Mouse (Mus musculus) CH12.LX (cell line): ENCODE measurements around the gene Zfp68. TPM values are rescaled to one million over a fixed set of nuclear protein-coding genes. Genes with fewer than 3 reads are reported as not detected.

Source experiments
- DNase-seq: peaks from one replicate; pipeline ENCODE4 v3.0.0-alpha.2; 2013; ENCODE audit errors: extremely low read depth
- H3K27ac ChIP-seq: 2 replicates; pipeline ENCODE4 v1.5.1; 2012; ENCODE audit warnings: low read depth, mild to moderate bottlenecking, control low read depth, moderate library complexity; ENCODE audit not compliant: insufficient read depth
- H3K27me3 ChIP-seq: replicated peaks from 2 replicates; pipeline ENCODE3; 2012; ENCODE audit warnings: inconsistent platforms
- H3K36me3 ChIP-seq, 2 experiments: replicated peaks in 1 of 2; 2 replicates each; pipeline versions ENCODE3 to v1.6.1; 2012; ENCODE audit warnings: inconsistent platforms in 1 of 2, low read length in 1 of 2, mild to moderate bottlenecking in 1 of 2, mixed read lengths in 1 of 2, moderate library complexity in 1 of 2; ENCODE audit not compliant: control insufficient read depth in 1 of 2, insufficient read depth in 1 of 2
- H3K4me1 ChIP-seq, 2 experiments: 2 replicates each; pipeline ENCODE4 v1.6.1; 2012; ENCODE audit warnings: inconsistent platforms in 1 of 2, moderate library complexity in 1 of 2; ENCODE audit not compliant: insufficient read depth in 2 of 2, control insufficient read depth in 1 of 2
- H3K4me2 ChIP-seq: 2 replicates; pipeline ENCODE4 v1.6.1; 2012; ENCODE audit warnings: low read depth, mild to moderate bottlenecking, control low read depth; ENCODE audit not compliant: poor library complexity, insufficient read depth, severe bottlenecking
- H3K4me3 ChIP-seq, 3 experiments: fragments of 150-350 bp in 1 of 3; sonication (generic) in 1 of 3; replicated peaks in 1 of 3; 2 replicates each; pipeline versions ENCODE3 to v1.5.1; 2011 to 2012; ENCODE audit warnings: low read depth in 2 of 3, low read length in 2 of 3, mild to moderate bottlenecking in 2 of 3, moderate library complexity in 2 of 3, control low read depth in 1 of 3, improper control_type of control experiment in 1 of 3, inconsistent platforms in 1 of 3, mixed read lengths in 1 of 3; ENCODE audit not compliant: poor library complexity in 1 of 3
- H3K79me2 ChIP-seq: replicated peaks from 2 replicates; pipeline ENCODE4 v1.6.1; 2012; ENCODE audit warnings: mild to moderate bottlenecking, moderate library complexity; ENCODE audit not compliant: control insufficient read depth, poor library complexity, insufficient read depth, severe bottlenecking; ENCODE audit errors: extremely low read depth
- H3K9ac ChIP-seq: 2 replicates; pipeline ENCODE4 v1.6.1; 2012; ENCODE audit warnings: low read depth, mild to moderate bottlenecking, control low read depth, moderate library complexity; ENCODE audit not compliant: insufficient read depth
- H3K9me3 ChIP-seq: replicated peaks from 2 replicates; pipeline ENCODE3; 2012; ENCODE audit warnings: low read length, inconsistent platforms, mixed read lengths
- BHLHE40 ChIP-seq: IDR thresholded peaks from 2 replicates; pipeline ENCODE4 v1.6.1; 2011; ENCODE audit warnings: mild to moderate bottlenecking, low read depth, low read length, improper control_type of control experiment
- E2F4 ChIP-seq: IDR thresholded peaks from 2 replicates; pipeline ENCODE4 v1.6.1; 2011; ENCODE audit warnings: low read depth, low read length, improper control_type of control experiment; ENCODE audit not compliant: insufficient replicate concordance
- EP300 ChIP-seq: IDR thresholded peaks from 2 replicates; pipeline ENCODE4 v1.6.1; 2011; ENCODE audit warnings: low read length, improper control_type of control experiment
- ETS1 ChIP-seq: conservative IDR thresholded peaks from 2 replicates; pipeline ENCODE4 v1.6.1; 2012; ENCODE audit warnings: low read depth, mild to moderate bottlenecking, inconsistent platforms, low read length, improper control_type of control experiment, moderate library complexity
- GABPA ChIP-seq: IDR thresholded peaks from 2 replicates; pipeline ENCODE4 v1.6.1; 2012; ENCODE audit warnings: low read depth, low read length, improper control_type of control experiment, inconsistent platforms; ENCODE audit not compliant: insufficient replicate concordance
- HCFC1 ChIP-seq: IDR thresholded peaks from 2 replicates; pipeline ENCODE4 v1.6.1; 2012; ENCODE audit warnings: low read depth, mild to moderate bottlenecking, inconsistent platforms, low read length, improper control_type of control experiment
- JUND ChIP-seq: conservative IDR thresholded peaks from 2 replicates; pipeline ENCODE4 v1.6.1; 2011; ENCODE audit warnings: low read depth, low read length, improper control_type of control experiment
- KAT2A ChIP-seq: IDR thresholded peaks from 2 replicates; pipeline ENCODE4 v1.6.1; 2012; ENCODE audit warnings: low read length, improper control_type of control experiment, inconsistent platforms; ENCODE audit not compliant: insufficient replicate concordance
- MAZ ChIP-seq: IDR thresholded peaks from 2 replicates; pipeline ENCODE4 v1.6.1; 2012; ENCODE audit warnings: low read depth, mild to moderate bottlenecking, inconsistent platforms, low read length, improper control_type of control experiment, moderate library complexity
- MEF2A ChIP-seq: IDR thresholded peaks from 2 replicates; pipeline ENCODE4 v1.6.1; 2014; ENCODE audit warnings: low read depth, mild to moderate bottlenecking, inconsistent platforms, low read length, improper control_type of control experiment, borderline replicate concordance
- MXI1 ChIP-seq: IDR thresholded peaks from 2 replicates; pipeline ENCODE4 v1.6.1; 2011; ENCODE audit warnings: mild to moderate bottlenecking, low read depth, low read length, improper control_type of control experiment
- NRF1 ChIP-seq: IDR thresholded peaks from 2 replicates; pipeline ENCODE4 v1.6.1; 2014; ENCODE audit warnings: low read depth, mild to moderate bottlenecking, inconsistent platforms, low read length, improper control_type of control experiment, moderate library complexity
- PAX5 ChIP-seq: IDR thresholded peaks from 2 replicates; pipeline ENCODE4 v1.6.1; 2012; ENCODE audit warnings: low read length, inconsistent platforms, mixed read lengths
- POLR2AphosphoS2 ChIP-seq: IDR thresholded peaks from 2 replicates; pipeline ENCODE4 v1.6.1; 2011; ENCODE audit warnings: low read depth, low read length, improper control_type of control experiment
- SMC3 ChIP-seq: IDR thresholded peaks from 2 replicates; pipeline ENCODE4 v1.6.1; 2011; ENCODE audit warnings: low read depth, low read length, improper control_type of control experiment
- TBP ChIP-seq: conservative IDR thresholded peaks from 2 replicates; pipeline ENCODE4 v1.6.1; 2011; ENCODE audit warnings: low read depth, low read length, improper control_type of control experiment
- TCF12 ChIP-seq: IDR thresholded peaks from 2 replicates; pipeline ENCODE4 v1.6.1; 2014; ENCODE audit warnings: low read depth, mild to moderate bottlenecking, inconsistent platforms, low read length, improper control_type of control experiment
- UBTF ChIP-seq: IDR thresholded peaks from 2 replicates; pipeline ENCODE4 v1.6.1; 2012; ENCODE audit warnings: low read depth, mild to moderate bottlenecking, inconsistent platforms, low read length, improper control_type of control experiment, moderate library complexity
- USF1 ChIP-seq: IDR thresholded peaks from 2 replicates; pipeline ENCODE4 v1.6.1; 2014; ENCODE audit warnings: low read depth, mild to moderate bottlenecking, inconsistent platforms, low read length, improper control_type of control experiment
- USF2 ChIP-seq: conservative IDR thresholded peaks from 2 replicates; pipeline ENCODE4 v1.6.1; 2011; ENCODE audit warnings: low read depth, low read length, improper control_type of control experiment
- ZC3H11A ChIP-seq: IDR thresholded peaks from 2 replicates; pipeline ENCODE4 v1.6.1; 2012; ENCODE audit warnings: low read depth, mild to moderate bottlenecking, inconsistent platforms, low read length, improper control_type of control experiment
- ZKSCAN1 ChIP-seq: IDR thresholded peaks from 2 replicates; pipeline ENCODE4 v1.6.1; 2012; ENCODE audit warnings: low read depth, inconsistent platforms, low read length, improper control_type of control experiment, borderline replicate concordance
- ZMIZ1 ChIP-seq: IDR thresholded peaks from 2 replicates; pipeline ENCODE4 v1.6.1; 2012; ENCODE audit warnings: low read depth, mild to moderate bottlenecking, inconsistent platforms, low read length, improper control_type of control experiment
- ZNF384 ChIP-seq: IDR thresholded peaks from 2 replicates; pipeline ENCODE4 v1.6.1; 2012; ENCODE audit warnings: low read depth, low read length, improper control_type of control experiment, inconsistent platforms
- dilution Hi-C: fragments of 300-500 bp; cut with MboI; formaldehyde crosslinking; loops from 2 replicates; pipeline ENCODE4 v1.14.3; 2020; ENCODE audit warnings: low sequenced_read_pairs; ENCODE audit not compliant: extremely low pct_unique_long_range_greater_than_20kb, extremely low pct_ligation_motif_present
- in situ Hi-C: fragments of 300-500 bp; cut with MboI; formaldehyde crosslinking; loops from 3 replicates; pipeline ENCODE4 v1.14.3; 2019; ENCODE audit warnings: low sequenced_read_pairs, low pct_ligation_motif_present, low pct_unique_long_range_greater_than_20kb, mixed read lengths
- polyA plus RNA-seq: library from polyadenylated mRNA; unstranded; fragments of >175 nt; gene quantifications from 2 replicates; pipeline ENCODE4 v1.2.1, GENCODE M21; 2012; ENCODE audit warnings: low read depth; ENCODE audit not compliant: insufficient read length
- total RNA-seq, 2 experiments: library from RNA; depleted of rRNA; stranded (reverse); fragments of 300-350 nt in 1 of 2; fragments of >200 nt in 1 of 2; gene quantifications; 2 replicates each; pipeline ENCODE4 v1.2.3; 2012 to 2014

The Zfp68 gene
- total and polyA plus RNA-seq, 3 experiments = 13.7 to 27.7 (median 15.8) TPM

DNA sequence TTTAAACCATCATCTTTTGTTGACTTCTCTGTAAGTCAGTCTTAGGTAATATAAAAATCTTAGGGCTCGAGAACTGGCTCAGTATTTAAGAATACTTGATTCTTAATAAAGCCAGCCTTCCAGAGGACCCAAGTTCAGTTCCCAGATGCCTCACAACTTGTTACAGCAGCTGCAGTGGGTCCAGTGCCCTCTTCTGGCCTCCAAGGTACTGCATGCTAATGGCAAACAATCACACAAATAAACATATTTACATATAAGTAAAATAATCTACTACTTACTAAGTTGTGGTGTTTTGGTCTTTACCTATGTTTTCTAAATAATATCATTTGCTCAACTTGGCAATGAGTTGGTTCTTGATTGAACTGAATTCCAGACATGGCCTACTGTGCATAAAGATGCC lies 1.2 kb downstream of the Zfp68 start:
- H3K27me3 ChIP-seq = no peaks in the 10 kb centered on the region
- TF ChIP-seq POLR2AphosphoS2 (no peak), SMC3 (no peak), E2F4 (no peak), USF2 (no peak), UBTF (no peak), USF1 (no peak), ZC3H11A (no peak), MEF2A (no peak), ZMIZ1 (no peak), JUND (no peak), PAX5 (no peak), TCF12 (no peak), ZKSCAN1 (no peak)
- peak overlapping the region; percentile 36; the same call in 1 of the 2 replicates for H3K4me2 ChIP-seq
- H3K36me3 ChIP-seq = peaks cover 33 to 48% of the 10 kb centered on the region in 2 experiments
- DNase-seq = no peak
- H3K9me3 ChIP-seq = peaks cover 36% of the 10 kb centered on the region
- H3K9ac ChIP-seq = no peak overlapping the region
- peaks cover 16% of the 10 kb centered on the region for H3K79me2 ChIP-seq
- dilution Hi-C loops (no loop called here), in situ Hi-C loops (no loop called here)
- peak overlapping the region in 1 of 3 experiments; percentile 89 for H3K4me3 ChIP-seq
- H3K4me1 ChIP-seq = peaks cover 0 to 18% of the 10 kb centered on the region in 2 experiments; a peak in 2 of 4 replicates
- H3K27ac ChIP-seq = no peak overlapping the region

DNA sequence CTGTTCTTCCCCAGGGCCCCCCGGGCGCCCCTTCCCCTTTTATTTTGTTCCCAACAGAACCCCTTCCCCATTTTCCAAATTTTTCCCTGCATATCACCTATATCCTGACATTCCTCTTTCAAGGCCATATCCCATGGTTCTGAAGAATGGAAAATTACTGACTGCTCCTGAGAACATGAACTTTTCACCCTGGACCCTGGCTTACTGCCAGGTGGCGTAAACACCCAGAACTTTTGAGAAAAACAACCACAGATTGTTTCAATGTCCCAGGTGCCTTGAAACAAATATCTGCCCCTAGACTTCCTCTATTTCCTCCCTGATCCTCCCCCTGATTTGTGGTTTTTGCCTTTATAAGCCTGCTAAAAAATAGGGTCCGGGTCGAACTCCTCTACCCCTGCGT lies 32.2 kb downstream of the Zfp68 start:
- Histone ChIP-seq H3K4me3 (no peak overlapping the region), H3K4me1 (no peaks in the 10 kb centered on the region), H3K9ac (no peak overlapping the region), H3K9me3 (peaks cover 4% of the 10 kb centered on the region)
- no peak for DNase-seq
- dilution Hi-C loops = no loop called here
- in situ Hi-C loops = no loop called here
- no peak for TF ChIP-seq PAX5
- no peak for TF ChIP-seq ZKSCAN1
- no peak for TF ChIP-seq BHLHE40
- no peak for TF ChIP-seq ETS1
- TF ChIP-seq EP300 = no peak
- no peak for TF ChIP-seq UBTF
- TF ChIP-seq HCFC1 = no peak
- no peak for TF ChIP-seq TBP
- TF ChIP-seq POLR2AphosphoS2 = no peak
- no peak for TF ChIP-seq MXI1
- no peak for TF ChIP-seq KAT2A
- TF ChIP-seq USF2 = no peak
- TF ChIP-seq GABPA = no peak
- no peak for TF ChIP-seq NRF1
- TF ChIP-seq MAZ = no peak
- no peak for TF ChIP-seq USF1
- no peak for TF ChIP-seq ZNF384
- TF ChIP-seq, all 38 proteins: peak for 0
- Histone ChIP-seq H3K27me3 (no peaks in the 10 kb centered on the region), H3K79me2 (no peaks in the 10 kb centered on the region), H3K4me2 (no peak overlapping the region), H3K36me3 (no peaks in the 10 kb centered on the region), H3K27ac (no peak overlapping the region)
